Mouse (Mus musculus) heart, embryonic 15.5 days (tissue): ENCODE measurements around the gene Nxn. TPM values are rescaled to one million over a fixed set of nuclear protein-coding genes. Genes with fewer than 3 reads are reported as not detected.
"Not testable (repeated sequence)": the region's sequence is repeated elsewhere in the genome, so short reads cannot be mapped to it uniquely, and the experiment has no call there.

Experiments used
- ATAC-seq: fragments of 200-750 bp; cut with Nextera tagmentation; replicated peaks from 2 replicates; pipeline ENCODE4 v1.8.0; 2017; ENCODE audit warnings: low read depth, moderate TSS enrichment; ENCODE audit not compliant: insufficient number of reproducible peaks, insufficient read depth, low FRiP score
- H3K27ac ChIP-seq: fragments of 300-500 bp; sonication (generic); 2 replicates; pipeline ENCODE4 v1.5.1; 2015; ENCODE audit warnings: mild to moderate bottlenecking, inconsistent platforms
- H3K27me3 ChIP-seq: fragments of 300-500 bp; sonication (generic); 2 replicates; pipeline ENCODE4 v1.6.1; 2015; ENCODE audit warnings: inconsistent platforms
- H3K36me3 ChIP-seq: fragments of 300-500 bp; sonication (generic); 2 replicates; pipeline ENCODE4 v1.6.1; 2015; ENCODE audit warnings: mild to moderate bottlenecking, inconsistent platforms
- H3K4me1 ChIP-seq: fragments of 300-500 bp; sonication (generic); replicated peaks from 2 replicates; pipeline ENCODE4 v1.6.1; 2015; ENCODE audit warnings: inconsistent platforms
- H3K4me2 ChIP-seq: fragments of 300-500 bp; sonication (generic); 2 replicates; pipeline ENCODE4 v1.6.1; 2015; ENCODE audit warnings: inconsistent platforms, mild to moderate bottlenecking, moderate library complexity
- H3K4me3 ChIP-seq: fragments of 300-500 bp; sonication (generic); 2 replicates; pipeline ENCODE4 v1.5.1; 2015; ENCODE audit warnings: mild to moderate bottlenecking, inconsistent platforms
- H3K9ac ChIP-seq: fragments of 300-500 bp; sonication (generic); 2 replicates; pipeline ENCODE4 v1.6.1; 2015; ENCODE audit warnings: mild to moderate bottlenecking, inconsistent platforms
- H3K9me3 ChIP-seq: fragments of 300-500 bp; sonication (generic); replicated peaks from 2 replicates; pipeline ENCODE4 v1.6.1; 2016; ENCODE audit warnings: inconsistent platforms
- WGBS: fragments of 180-500 bp; shearing (Covaris S2); methylation state at CpG from one replicate; pipeline ENCODE4 v1.1.7; 2015; ENCODE audit warnings: mixed read lengths; 5-methylcytosine and 5-hydroxymethylcytosine counted together
- polyA plus RNA-seq: library from polyadenylated mRNA; unstranded; fragments of >200 nt; fragmentation: Nextera tagmentation; extraction: Ambion mirVana; gene quantifications from 2 replicates; pipeline ENCODE4 v1.2.1, GENCODE M21; 2015

The Nxn gene
- polyA plus RNA-seq, 1 experiment from 2014 or later = 18.6 TPM

- no peaks in the 10 kb centered on the region for H3K27me3 ChIP-seq
- WGBS = 0% methylated on average over 61 of the region's 61 CpGs
- peak within 1 kb of the TSS; percentile 89 for H3K4me3 ChIP-seq
- H3K36me3 ChIP-seq = peaks cover 22% of the 10 kb centered on the region
- peaks cover 15% of the 10 kb centered on the region for H3K4me1 ChIP-seq
- no peaks in the 10 kb centered on the region for H3K9me3 ChIP-seq
- ATAC-seq = peak; percentile 93
- H3K27ac ChIP-seq = peak within 1 kb of the TSS; percentile 81
- H3K4me2 ChIP-seq = peak within 1 kb of the TSS; percentile 64
- peak within 1 kb of the TSS; percentile 89 for H3K9ac ChIP-seq
These were observed 155.8 kb downstream of the Nxn start, which contains the start of the genes Mrm3 and Glod4 for GRCm38 (mm10) chr11:76242901-76243810. TSS of gene Mrm3 (plus strand) at chr11:76243715. TSS of gene Glod4 (minus strand) at chr11:76243725.

- peaks cover 34% of the 10 kb centered on the region for H3K36me3 ChIP-seq
- no peak for ATAC-seq
- H3K9ac ChIP-seq = no peak overlapping the region
- H3K27ac ChIP-seq = no peak overlapping the region
- no peak overlapping the region for H3K4me3 ChIP-seq
- no peaks in the 10 kb centered on the region for H3K9me3 ChIP-seq
- WGBS = 92% methylated on average over 2 of the region's 2 CpGs
- H3K4me2 ChIP-seq = no peak overlapping the region
- H3K4me1 ChIP-seq = peaks cover 12% of the 10 kb centered on the region
- no peaks in the 10 kb centered on the region for H3K27me3 ChIP-seq
These were observed 159.2 kb downstream of the Nxn start for GRCm38 (mm10) chr11:76239750-76240149.

GRCm38 (mm10) chr11:76236136-76236535 lies 162.8 kb downstream of the Nxn start:
- peaks cover 62% of the 10 kb centered on the region for H3K36me3 ChIP-seq
- no peak for ATAC-seq
- H3K9ac ChIP-seq = no peak overlapping the region
- H3K27me3 ChIP-seq = no peaks in the 10 kb centered on the region
- no peaks in the 10 kb centered on the region for H3K9me3 ChIP-seq
- no peak overlapping the region for H3K27ac ChIP-seq
- H3K4me2 ChIP-seq = no peak overlapping the region
- no peak overlapping the region for H3K4me3 ChIP-seq
- WGBS = 90% methylated on average over 3 of the region's 3 CpGs
- H3K4me1 ChIP-seq = no peaks in the 10 kb centered on the region

GRCm38 (mm10) chr11:76225051-76225450 lies 173.9 kb downstream of the Nxn start:
- Histone ChIP-seq H3K4me3 (no peak overlapping the region), H3K4me1 (no peaks in the 10 kb centered on the region), H3K9ac (no peak overlapping the region), H3K27ac (no peak overlapping the region), H3K27me3 (no peaks in the 10 kb centered on the region), H3K9me3 (no peaks in the 10 kb centered on the region), H3K4me2 (no peak overlapping the region), H3K36me3 (peaks cover 36% of the 10 kb centered on the region)
- no peak for ATAC-seq

GRCm38 (mm10) chr11:76224631-76225030 lies 174.3 kb downstream of the Nxn start:
- no peaks in the 10 kb centered on the region for H3K4me1 ChIP-seq
- no peak overlapping the region for H3K27ac ChIP-seq
- 80% methylated on average over 5 of the region's 5 CpGs for WGBS
- no peak overlapping the region for H3K4me3 ChIP-seq
- no peak for ATAC-seq
- no peaks in the 10 kb centered on the region for H3K9me3 ChIP-seq
- peaks cover 39% of the 10 kb centered on the region for H3K36me3 ChIP-seq
- no peak overlapping the region for H3K9ac ChIP-seq
- H3K4me2 ChIP-seq = no peak overlapping the region
- H3K27me3 ChIP-seq = no peaks in the 10 kb centered on the region

GRCm38 (mm10) chr11:76217390-76217800 lies 181.5 kb downstream of the Nxn start, which contains the start of the genes Dbil5 and Gemin4:
TSS of gene Dbil5 (plus strand) at chr11:76217608.
TSS of gene Gemin4 (minus strand) at chr11:76217664.
- H3K4me1 ChIP-seq = peaks cover 8% of the 10 kb centered on the region
- peaks cover 37% of the 10 kb centered on the region for H3K36me3 ChIP-seq
- WGBS = under 1% methylated on average over 35 of the region's 35 CpGs

GRCm38 (mm10) chr11:76216681-76217389 lies 182.1 kb downstream of the Nxn start:
- peak overlapping the region; percentile 88 for H3K27ac ChIP-seq
- peaks cover 8% of the 10 kb centered on the region for H3K4me1 ChIP-seq
- no peaks in the 10 kb centered on the region for H3K9me3 ChIP-seq
- peaks cover 38% of the 10 kb centered on the region for H3K36me3 ChIP-seq
- 2% methylated on average over 33 of the region's 33 CpGs for WGBS
- H3K27me3 ChIP-seq = no peaks in the 10 kb centered on the region
- peak overlapping the region; percentile 79 for H3K4me2 ChIP-seq
- peak; percentile 21 for ATAC-seq
- peak overlapping the region; percentile 87 for H3K9ac ChIP-seq
- H3K4me3 ChIP-seq = peak overlapping the region; percentile 77

More at GRCm38 (mm10) chr11:76217390-76217800, 181.5 kb downstream of the Nxn start, which contains the start of the genes Dbil5 and Gemin4:
- Histone ChIP-seq H3K9me3 (no peaks in the 10 kb centered on the region), H3K4me3 (peak within 1 kb of the TSS; percentile 77), H3K9ac (peak within 1 kb of the TSS; percentile 87), H3K4me2 (peak within 1 kb of the TSS; percentile 79), H3K27me3 (no peaks in the 10 kb centered on the region), H3K27ac (peak within 1 kb of the TSS; percentile 88)
- ATAC-seq = peak; percentile 97

GRCm38 (mm10) chr11:76216049-76216540 lies 182.8 kb downstream of the Nxn start:
- 89% methylated on average over 5 of the region's 5 CpGs for WGBS
- peaks cover 32% of the 10 kb centered on the region for H3K36me3 ChIP-seq
- ATAC-seq = no peak
- H3K27ac ChIP-seq = peak overlapping the region; percentile 88; the same call in 1 of the 2 replicates
- H3K9me3 ChIP-seq = no peaks in the 10 kb centered on the region
- no peaks in the 10 kb centered on the region for H3K27me3 ChIP-seq
- H3K9ac ChIP-seq = no peak overlapping the region
- peaks cover 8% of the 10 kb centered on the region for H3K4me1 ChIP-seq
- peak overlapping the region; percentile 77 for H3K4me3 ChIP-seq
- peak overlapping the region; percentile 79 for H3K4me2 ChIP-seq

- Histone ChIP-seq H3K9me3 (no peaks in the 10 kb centered on the region), H3K27me3 (no peaks in the 10 kb centered on the region), H3K4me3 (no peak overlapping the region), H3K27ac (no peak overlapping the region), H3K4me2 (no peak overlapping the region), H3K4me1 (peaks cover 8% of the 10 kb centered on the region), H3K9ac (no peak overlapping the region), H3K36me3 (peaks cover 30% of the 10 kb centered on the region)
- ATAC-seq = no peak
- WGBS = 91% methylated on average over 2 of the region's 2 CpGs
These were observed 183.9 kb downstream of the Nxn start for GRCm38 (mm10) chr11:76215011-76215410.

- H3K9ac ChIP-seq = no peak overlapping the region
- peaks cover 26% of the 10 kb centered on the region for H3K36me3 ChIP-seq
- no peak for ATAC-seq
- H3K4me2 ChIP-seq = no peak overlapping the region
- no peaks in the 10 kb centered on the region for H3K9me3 ChIP-seq
- H3K27me3 ChIP-seq = no peaks in the 10 kb centered on the region
- no peak overlapping the region for H3K4me3 ChIP-seq
- WGBS = 82% methylated on average over 5 of the region's 5 CpGs
- H3K4me1 ChIP-seq = peaks cover 8% of the 10 kb centered on the region
- H3K27ac ChIP-seq = no peak overlapping the region
These were observed 185.1 kb downstream of the Nxn start for GRCm38 (mm10) chr11:76213841-76214240.

GRCm38 (mm10) chr11:76211595-76211994 lies 187.3 kb downstream of the Nxn start:
- not testable (repeated sequence) for H3K27me3 ChIP-seq, H3K27ac ChIP-seq, H3K9me3 ChIP-seq, ATAC-seq, H3K4me1 ChIP-seq, H3K4me3 ChIP-seq, H3K4me2 ChIP-seq, H3K9ac ChIP-seq
- peaks cover 37% of the 10 kb centered on the region for H3K36me3 ChIP-seq
- 90% methylated on average over 5 of the region's 6 CpGs for WGBS
